Mouse (Mus musculus): ENCODE results near the gene Mertk.

GRCm38 (mm10) chr2:128833435-128833834 is 134.7 kb downstream of the Mertk start:
- no peak for TF ChIP-seq POLR2A (IDR thresholded peaks at IDR 0.05; ENCODE audit: low read depth, low read length)
- TF ChIP-seq NELFE (IDR thresholded peaks at IDR 0.05; ENCODE audit: low read depth, low read length): no peak
- no peak for TF ChIP-seq CTCF (conservative IDR thresholded peaks at IDR 0.05 in 1 of 2, IDR thresholded peaks at IDR 0.05 in 1 of 2; ENCODE audit: low read depth in 2 of 2, low read length in 2 of 2)
- no peak for TF ChIP-seq HCFC1 (IDR thresholded peaks at IDR 0.05; ENCODE audit: low read depth, low read length)
- TF ChIP-seq CHD2 (IDR thresholded peaks at IDR 0.05; ENCODE audit: low read length): no peak
- TF ChIP-seq MXI1 (IDR thresholded peaks at IDR 0.05; ENCODE audit: low read depth, low read length): no peak
- no peak for TF ChIP-seq CHD1 (IDR thresholded peaks at IDR 0.05; ENCODE audit: low read depth, low read length)
- TF ChIP-seq TCF12 (IDR thresholded peaks at IDR 0.05; ENCODE audit: low read depth, low read length): no peak
- no peak for TF ChIP-seq EP300 (IDR thresholded peaks at IDR 0.05; ENCODE audit: low read length)
- TF ChIP-seq GABPA (IDR thresholded peaks at IDR 0.05; ENCODE audit: insufficient replicate concordance, low read depth, low read length): no peak
- TF ChIP-seq NRF1 (IDR thresholded peaks at IDR 0.05; ENCODE audit: low read depth, low read length): no peak
